Mouse (Mus musculus) midbrain, embryonic 15.5 days (tissue): ENCODE data around the gene 5730522E02Rik. TPM values are rescaled to one million over a fixed set of nuclear protein-coding genes. Genes with fewer than 3 reads are reported as not detected.
A peak's percentile ranks its signal among the peaks of the same experiment; 100 is the strongest.

Experiments used
- ATAC-seq: fragments of 200-750 bp; cut with Nextera tagmentation; replicated peaks from 2 replicates; pipeline ENCODE4 v1.8.0; 2017; ENCODE audit warnings: moderate TSS enrichment
- H3K27ac ChIP-seq: fragments of 300-500 bp; sonication (generic); 2 replicates; pipeline ENCODE4 v1.5.1; 2015; ENCODE audit warnings: mild to moderate bottlenecking, inconsistent platforms
- H3K27me3 ChIP-seq: fragments of 300-500 bp; sonication (generic); replicated peaks from 2 replicates; pipeline ENCODE4 v1.6.1; 2015; ENCODE audit warnings: inconsistent platforms
- H3K36me3 ChIP-seq: fragments of 300-500 bp; sonication (generic); replicated peaks from 2 replicates; pipeline ENCODE4 v1.6.1; 2015; ENCODE audit warnings: inconsistent platforms
- H3K4me1 ChIP-seq: fragments of 300-500 bp; sonication (generic); 2 replicates; pipeline ENCODE4 v1.6.1; 2015; ENCODE audit warnings: inconsistent platforms
- H3K4me2 ChIP-seq: fragments of 300-500 bp; sonication (generic); 2 replicates; pipeline ENCODE4 v1.6.1; 2015; ENCODE audit warnings: inconsistent platforms, mild to moderate bottlenecking, moderate library complexity
- H3K4me3 ChIP-seq: fragments of 300-500 bp; sonication (generic); 2 replicates; pipeline ENCODE4 v1.5.1; 2015; ENCODE audit warnings: mild to moderate bottlenecking, inconsistent platforms
- H3K9ac ChIP-seq: fragments of 300-500 bp; sonication (generic); 2 replicates; pipeline ENCODE4 v1.6.1; 2015; ENCODE audit warnings: mild to moderate bottlenecking, inconsistent platforms
- H3K9me3 ChIP-seq: fragments of 300-500 bp; sonication (generic); 2 replicates; pipeline ENCODE4 v1.6.1; 2016; ENCODE audit warnings: inconsistent platforms
- WGBS: fragments of 180-500 bp; shearing (Covaris S2); methylation state at CpG from one replicate; pipeline ENCODE4 v1.1.7; 2015; ENCODE audit warnings: mixed read lengths; 5-methylcytosine and 5-hydroxymethylcytosine counted together
- polyA plus RNA-seq: library from polyadenylated mRNA; unstranded; fragments of >200 nt; fragmentation: Nextera tagmentation; extraction: Ambion mirVana; gene quantifications from 2 replicates; pipeline ENCODE4 v1.2.1, GENCODE M21; 2015

The 5730522E02Rik gene
- polyA plus RNA-seq, 1 experiment from 2014 or later = 16.8 TPM

- no peaks in the 10 kb centered on the region for H3K4me1 ChIP-seq
- no peak overlapping the region for H3K4me3 ChIP-seq
- 89% methylated on average over 4 of the region's 4 CpGs for WGBS
- H3K27me3 ChIP-seq = no peaks in the 10 kb centered on the region
- H3K36me3 ChIP-seq = no peaks in the 10 kb centered on the region
- no peak for ATAC-seq
- no peak overlapping the region for H3K4me2 ChIP-seq
- no peak overlapping the region for H3K9ac ChIP-seq
- H3K9me3 ChIP-seq = no peaks in the 10 kb centered on the region
- H3K27ac ChIP-seq = no peak overlapping the region
Measured at GRCm38 (mm10) chr11:25684731-25685130, 525.8 kb downstream of the 5730522E02Rik start.

DNA sequence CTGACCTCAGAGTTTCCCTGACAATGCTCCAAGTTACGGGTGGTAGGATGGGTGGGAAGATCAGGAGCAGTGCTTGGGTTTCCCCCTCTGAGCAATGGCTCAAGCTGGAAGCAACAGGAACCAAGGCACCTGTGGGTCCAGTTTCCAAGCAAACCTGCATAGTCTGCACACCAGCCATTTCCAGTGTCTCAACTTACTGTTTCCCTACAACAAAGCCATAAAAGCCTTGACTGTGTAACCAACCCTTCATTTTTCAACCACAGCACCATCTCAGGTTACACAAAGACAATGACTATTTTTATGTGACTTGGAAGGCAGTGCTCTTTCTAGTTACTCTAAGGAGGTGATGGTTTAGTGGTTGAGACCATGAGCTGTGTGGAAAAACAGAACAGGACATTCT lies 530.7 kb downstream of the 5730522E02Rik start:
- H3K9ac ChIP-seq = no peak overlapping the region
- no peak for ATAC-seq
- H3K9me3 ChIP-seq = no peaks in the 10 kb centered on the region
- H3K36me3 ChIP-seq = no peaks in the 10 kb centered on the region
- H3K27me3 ChIP-seq = no peaks in the 10 kb centered on the region
- no peak overlapping the region for H3K4me3 ChIP-seq
- no peaks in the 10 kb centered on the region for H3K4me1 ChIP-seq
- no peak overlapping the region for H3K4me2 ChIP-seq
- H3K27ac ChIP-seq = no peak overlapping the region
- 83% methylated on average over 1 of the region's 1 CpGs for WGBS

DNA sequence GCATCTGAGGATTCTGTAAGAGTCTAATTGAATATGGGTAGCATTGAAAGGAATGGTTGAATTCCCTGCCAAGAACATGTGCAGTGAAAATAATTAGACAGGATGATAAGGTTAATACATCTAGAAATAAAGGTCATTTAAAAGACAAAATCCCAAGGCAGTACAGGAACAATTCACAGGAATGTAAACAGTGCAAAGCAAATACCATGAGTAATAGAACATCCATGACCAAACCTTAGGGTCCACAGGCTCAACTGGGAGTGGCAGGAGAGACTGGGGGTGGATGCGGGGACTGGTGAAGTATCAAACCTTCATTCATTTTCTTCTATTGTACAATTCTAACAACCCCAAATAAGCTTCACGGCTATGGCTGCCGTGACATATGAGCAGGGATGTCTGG lies 536.4 kb downstream of the 5730522E02Rik start:
- 84% methylated on average over 3 of the region's 3 CpGs for WGBS
- Histone ChIP-seq H3K4me2 (no peak overlapping the region), H3K27ac (no peak overlapping the region), H3K9me3 (no peaks in the 10 kb centered on the region), H3K36me3 (no peaks in the 10 kb centered on the region), H3K4me1 (no peaks in the 10 kb centered on the region), H3K27me3 (no peaks in the 10 kb centered on the region), H3K9ac (no peak overlapping the region), H3K4me3 (no peak overlapping the region)
- no peak for ATAC-seq

DNA sequence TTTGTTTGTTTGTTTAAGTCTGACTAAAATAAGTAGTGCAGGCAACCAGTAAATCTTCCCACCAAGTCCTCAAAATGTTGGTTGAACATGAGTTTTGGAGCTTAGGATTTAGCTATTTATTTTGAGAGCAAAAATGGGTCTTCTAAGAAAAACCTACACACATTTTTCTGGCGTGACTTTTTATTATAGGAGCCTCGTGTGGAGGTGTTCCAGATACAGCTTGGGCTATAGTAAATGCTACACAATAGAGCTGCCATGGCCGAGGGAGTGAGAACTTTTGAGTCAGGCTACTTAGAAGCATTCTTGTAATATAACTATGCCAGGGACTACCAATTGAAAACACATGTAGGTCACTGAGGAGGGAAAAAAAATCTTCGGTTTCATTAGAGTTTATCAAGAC lies 540.5 kb downstream of the 5730522E02Rik start:
- H3K36me3 ChIP-seq = no peaks in the 10 kb centered on the region
- 72% methylated on average over 4 of the region's 4 CpGs for WGBS
- no peaks in the 10 kb centered on the region for H3K4me1 ChIP-seq
- H3K27me3 ChIP-seq = no peaks in the 10 kb centered on the region
- no peak overlapping the region for H3K4me2 ChIP-seq
- ATAC-seq = no peak
- no peaks in the 10 kb centered on the region for H3K9me3 ChIP-seq
- H3K27ac ChIP-seq = no peak overlapping the region
- no peak overlapping the region for H3K4me3 ChIP-seq
- H3K9ac ChIP-seq = no peak overlapping the region

GRCm38 (mm10) chr11:25664562-25665104 lies 545.9 kb downstream of the 5730522E02Rik start:
- no peaks in the 10 kb centered on the region for H3K36me3 ChIP-seq
- H3K4me3 ChIP-seq = no peak overlapping the region
- H3K9ac ChIP-seq = no peak overlapping the region
- H3K27me3 ChIP-seq = no peaks in the 10 kb centered on the region
- no peak overlapping the region for H3K4me2 ChIP-seq
- no peak for ATAC-seq
- no peaks in the 10 kb centered on the region for H3K9me3 ChIP-seq
- 36% methylated on average over 3 of the region's 3 CpGs for WGBS
- peaks cover 4% of the 10 kb centered on the region; the same call in 1 of the 2 replicates for H3K4me1 ChIP-seq
- H3K27ac ChIP-seq = no peak overlapping the region

GRCm38 (mm10) chr11:25646282-25646681 lies 564.3 kb downstream of the 5730522E02Rik start:
- no peaks in the 10 kb centered on the region for H3K27me3 ChIP-seq
- H3K4me1 ChIP-seq = 0 out of 2 replicates have a peak, but pooled peaks cover 5% of the 10 kb centered on the region
- no peak overlapping the region for H3K4me3 ChIP-seq
- no peak for ATAC-seq
- WGBS = 71% methylated on average over 5 of the region's 5 CpGs
- no peak overlapping the region for H3K4me2 ChIP-seq
- no peak overlapping the region for H3K9ac ChIP-seq
- H3K36me3 ChIP-seq = no peaks in the 10 kb centered on the region
- H3K27ac ChIP-seq = 0 out of 2 replicates have a peak overlapping the region, but pooled peaks have one; percentile 2
- no peaks in the 10 kb centered on the region for H3K9me3 ChIP-seq

DNA sequence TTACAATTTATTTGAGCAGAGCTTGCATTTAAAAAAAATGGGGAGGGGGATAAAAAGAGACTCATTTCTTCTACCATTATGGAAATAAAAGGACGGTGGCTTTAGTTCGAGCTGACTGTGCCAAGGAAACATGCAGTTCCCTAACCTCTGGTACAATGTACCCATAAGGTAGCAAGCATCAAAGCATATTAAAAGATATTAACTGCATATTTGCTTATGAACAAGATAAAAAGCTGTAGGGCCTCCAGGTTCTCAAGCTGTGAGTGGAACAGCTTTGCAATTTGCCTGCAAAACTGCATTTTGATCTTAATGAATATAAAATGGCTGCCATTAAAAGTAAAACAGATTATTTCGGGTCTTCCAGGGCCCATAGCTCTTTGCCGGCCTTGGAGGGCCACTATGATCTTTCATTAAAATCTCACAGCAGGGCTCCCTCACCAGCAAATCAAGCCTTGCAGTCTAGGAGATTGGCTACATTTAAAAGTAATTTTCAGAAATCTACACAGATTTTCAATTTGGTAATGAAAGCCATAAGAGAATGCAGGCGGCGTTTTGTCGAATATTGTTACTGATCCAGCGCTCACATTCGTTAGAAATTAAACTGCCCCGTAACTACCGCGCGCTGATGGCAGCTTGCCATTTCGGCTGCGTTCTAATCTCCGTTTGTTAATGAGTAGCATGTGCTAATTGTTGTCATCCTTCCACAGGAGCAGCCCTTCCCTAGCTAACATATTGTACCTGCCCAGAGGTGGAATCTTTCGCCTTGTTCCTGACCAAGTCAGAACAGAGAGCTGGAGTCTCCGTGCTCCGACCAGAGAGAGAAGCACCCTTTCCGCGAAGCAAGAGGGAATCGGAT lies 565.6 kb downstream of the 5730522E02Rik start:
- WGBS = 47% methylated on average over 22 of the region's 22 CpGs

DNA sequence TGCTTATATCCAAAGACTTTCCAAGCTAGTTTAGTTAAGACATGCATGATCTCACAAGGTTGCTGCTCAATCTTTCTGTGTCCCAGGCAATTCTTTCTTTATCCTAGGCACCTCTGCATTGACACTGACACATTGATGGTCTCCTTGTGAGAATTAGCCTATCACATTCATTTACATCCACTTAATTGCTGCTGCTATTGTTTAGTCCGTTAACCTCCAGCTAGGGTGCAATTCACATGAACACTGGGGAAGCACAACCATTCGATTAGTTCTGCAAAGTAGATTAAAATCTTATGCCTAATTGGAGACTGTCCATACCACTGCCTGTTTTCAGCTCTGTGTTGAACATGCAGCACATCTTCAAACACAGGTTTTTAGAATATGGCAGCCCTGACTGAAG lies 603.7 kb downstream of the 5730522E02Rik start:
- Histone ChIP-seq H3K36me3 (no peaks in the 10 kb centered on the region), H3K27me3 (no peaks in the 10 kb centered on the region), H3K9me3 (no peaks in the 10 kb centered on the region), H3K4me2 (no peak overlapping the region), H3K27ac (no peak overlapping the region), H3K9ac (no peak overlapping the region), H3K4me3 (no peak overlapping the region), H3K4me1 (no peaks in the 10 kb centered on the region)
- 36% methylated on average over 2 of the region's 2 CpGs for WGBS
- no peak for ATAC-seq

More for the DNA sequence above, 565.6 kb downstream of the 5730522E02Rik start:
- peak overlapping the region; percentile 35 for H3K4me2 ChIP-seq
- H3K4me1 ChIP-seq = 0 out of 2 replicates have a peak, but pooled peaks cover 5% of the 10 kb centered on the region
- H3K9me3 ChIP-seq = no peaks in the 10 kb centered on the region
- no peak overlapping the region for H3K9ac ChIP-seq
- ATAC-seq = peak; percentile 53
- no peaks in the 10 kb centered on the region for H3K36me3 ChIP-seq
- H3K4me3 ChIP-seq = no peak overlapping the region
- 0 out of 2 replicates have a peak overlapping the region, but pooled peaks have one; percentile 16 for H3K27ac ChIP-seq
- H3K27me3 ChIP-seq = no peaks in the 10 kb centered on the region

DNA sequence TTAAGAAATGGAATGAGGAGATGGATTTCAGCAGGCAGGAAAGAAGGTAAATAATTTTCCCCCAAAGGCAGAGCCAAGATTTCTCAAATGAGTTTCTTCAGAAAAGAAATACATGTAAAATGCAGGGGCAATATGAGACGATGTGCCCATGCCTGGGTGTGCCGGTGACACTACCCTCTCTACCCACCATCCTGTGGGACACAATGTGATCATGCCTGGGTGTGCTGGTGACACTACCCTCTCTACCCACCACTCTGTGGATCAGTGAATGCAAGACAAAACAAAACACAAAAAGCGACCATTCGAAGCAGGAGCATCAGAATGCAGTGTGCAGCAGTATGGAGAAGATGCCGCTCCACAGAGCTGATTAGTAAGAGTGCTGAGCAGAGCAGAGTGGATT lies 610.5 kb downstream of the 5730522E02Rik start:
- ATAC-seq = no peak; the same call in 1 of the 2 replicates

GRCm38 (mm10) chr11:25595303-25595702 lies 615.3 kb downstream of the 5730522E02Rik start:
- Histone ChIP-seq H3K36me3 (no peaks in the 10 kb centered on the region), H3K4me3 (no peak overlapping the region), H3K9ac (no peak overlapping the region), H3K4me2 (no peak overlapping the region), H3K27me3 (no peaks in the 10 kb centered on the region), H3K9me3 (no peaks in the 10 kb centered on the region), H3K27ac (no peak overlapping the region), H3K4me1 (peaks cover 4% of the 10 kb centered on the region)
- ATAC-seq = peak; percentile 55; the same call in 1 of the 2 replicates
- 17% methylated on average over 6 of the region's 6 CpGs for WGBS

More for the DNA sequence above, 610.5 kb downstream of the 5730522E02Rik start:
- no peak overlapping the region for H3K27ac ChIP-seq
- no peaks in the 10 kb centered on the region for H3K4me1 ChIP-seq
- no peak overlapping the region for H3K4me3 ChIP-seq
- no peaks in the 10 kb centered on the region for H3K27me3 ChIP-seq
- H3K4me2 ChIP-seq = no peak overlapping the region
- H3K9me3 ChIP-seq = no peaks in the 10 kb centered on the region
- no peaks in the 10 kb centered on the region for H3K36me3 ChIP-seq
- WGBS = 77% methylated on average over 5 of the region's 5 CpGs
- H3K9ac ChIP-seq = no peak overlapping the region

- no peaks in the 10 kb centered on the region for H3K27me3 ChIP-seq
- H3K4me2 ChIP-seq = no peak overlapping the region
- no peak overlapping the region for H3K4me3 ChIP-seq
- peak; percentile 37; the same call in 1 of the 2 replicates for ATAC-seq
- no peaks in the 10 kb centered on the region for H3K36me3 ChIP-seq
- no peak overlapping the region for H3K27ac ChIP-seq
- 42% methylated on average over 3 of the region's 3 CpGs for WGBS
- H3K4me1 ChIP-seq = peaks cover 4% of the 10 kb centered on the region
- H3K9me3 ChIP-seq = no peaks in the 10 kb centered on the region
- H3K9ac ChIP-seq = no peak overlapping the region
Measured at GRCm38 (mm10) chr11:25594780-25595179, 615.8 kb downstream of the 5730522E02Rik start.

GRCm38 (mm10) chr11:25592268-25592667 lies 618.3 kb downstream of the 5730522E02Rik start:
- Histone ChIP-seq H3K4me3 (no peak overlapping the region), H3K36me3 (no peaks in the 10 kb centered on the region), H3K27ac (no peak overlapping the region), H3K9ac (no peak overlapping the region), H3K9me3 (no peaks in the 10 kb centered on the region), H3K4me1 (peaks cover 4% of the 10 kb centered on the region), H3K27me3 (no peaks in the 10 kb centered on the region), H3K4me2 (no peak overlapping the region)
- ATAC-seq = no peak
- WGBS = 10% methylated on average over 3 of the region's 3 CpGs
